Mouse (Mus musculus): ENCODE results near the gene Ptpn14.
"Not testable (repeated sequence)": the region's sequence is repeated elsewhere in the genome, so short reads cannot be mapped to it uniquely, and the experiment has no call there.

The Ptpn14 gene

DNA sequence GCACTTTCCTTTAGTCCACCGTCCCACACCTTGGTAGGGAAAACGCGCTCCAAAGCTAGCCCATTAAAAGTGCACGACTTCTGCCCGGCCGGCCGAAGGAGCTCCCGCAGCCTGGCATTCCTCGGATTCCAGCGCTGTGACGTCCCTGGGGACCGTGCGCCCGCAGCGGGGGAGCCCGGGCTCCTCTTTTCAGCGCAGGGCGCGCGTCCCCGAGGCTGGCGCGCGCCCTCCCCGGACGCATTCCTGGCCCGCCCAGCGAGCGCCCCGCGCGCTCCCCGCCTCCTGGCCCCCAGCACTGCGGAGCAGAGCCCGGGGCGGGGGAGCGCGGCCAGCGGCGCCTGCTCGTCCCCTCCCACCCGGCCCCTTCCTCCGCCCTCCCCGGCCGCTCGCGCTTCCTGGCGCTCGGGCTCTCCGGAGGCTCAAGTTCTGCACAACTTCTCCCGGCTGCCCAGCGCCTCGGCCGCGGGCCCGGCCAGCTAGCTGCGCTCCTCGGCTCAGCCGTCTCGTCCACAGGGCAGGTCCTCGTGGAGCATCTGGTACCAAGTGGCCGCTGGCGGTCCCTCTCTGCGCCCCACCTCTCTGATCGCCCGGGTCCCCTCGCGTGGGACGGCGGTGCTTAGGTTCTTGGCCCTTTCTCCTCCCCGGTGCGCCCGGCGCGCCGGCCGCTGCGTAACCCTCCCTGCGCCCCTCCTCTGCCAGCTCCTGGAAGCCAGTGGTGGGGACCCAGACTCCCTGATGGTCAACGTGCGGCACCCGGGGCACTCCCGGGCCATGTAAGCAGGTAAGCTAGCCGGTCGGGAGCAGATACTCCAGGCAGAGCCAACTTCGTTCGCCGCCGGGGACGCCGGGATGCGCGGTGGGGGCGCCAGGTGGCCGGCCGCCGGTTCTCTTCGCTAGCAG is at the start of gene Ptpn14:
Ptpn14 (plus strand) TSS at position 385 of the 900 bp plus-strand sequence.
- no peak for DNase-seq (ENCODE audit: low spot score in 2 of 2)

DNA sequence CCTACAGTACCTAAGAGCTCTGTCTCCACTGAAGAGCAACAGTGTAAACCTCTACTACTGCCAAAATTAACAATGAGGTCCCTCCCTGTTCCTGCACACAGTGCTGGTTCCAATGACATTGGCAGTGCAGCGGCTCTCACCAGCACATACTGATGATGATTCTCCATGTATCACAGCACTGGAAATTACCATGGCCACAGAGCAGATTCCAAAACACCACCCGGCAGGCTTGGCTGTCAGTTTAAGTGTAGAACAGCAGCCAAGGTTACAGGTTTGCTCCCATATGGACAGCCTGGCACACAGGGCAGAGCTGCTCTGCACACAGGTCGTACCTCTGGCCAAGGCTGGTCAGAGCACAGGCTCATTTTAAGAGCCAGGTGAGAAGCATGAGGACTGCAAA is 48.5 kb upstream of the Ptpn14 start:
- no peak for DNase-seq (ENCODE audit: low spot score in 2 of 2)

DNA sequence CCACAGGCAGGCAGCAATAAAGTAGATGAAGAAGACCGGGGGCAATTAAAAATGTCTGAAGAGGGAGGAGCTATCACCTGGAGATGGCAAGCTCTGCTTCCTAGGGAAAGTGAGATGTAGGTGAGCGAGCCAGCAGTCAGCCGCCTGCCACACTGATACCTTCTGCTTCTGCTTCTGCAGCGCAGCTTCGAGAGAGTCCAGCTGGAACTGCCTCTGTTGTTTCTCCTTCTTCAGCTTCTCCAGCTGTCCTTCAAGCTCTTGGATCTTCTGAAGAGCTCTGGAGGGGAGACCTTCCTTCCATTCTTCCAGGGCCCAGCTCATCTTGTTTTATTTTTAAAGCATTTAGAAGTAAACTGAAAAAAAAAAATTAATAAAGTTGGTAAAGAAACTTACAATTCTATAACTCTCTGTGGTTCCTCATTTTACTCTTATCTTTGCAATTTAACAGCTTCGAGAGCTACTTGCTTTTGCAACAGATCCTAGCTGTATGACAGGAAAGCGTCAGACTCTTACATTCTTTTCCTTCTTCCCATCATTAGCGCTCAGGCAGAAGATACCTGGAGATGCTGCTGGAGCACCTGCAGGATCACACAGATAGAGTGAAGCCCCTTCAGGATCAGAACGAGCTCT is 43.2 kb upstream of the Ptpn14 start:
- no peak for DNase-seq (ENCODE audit: low spot score in 2 of 2)

DNA sequence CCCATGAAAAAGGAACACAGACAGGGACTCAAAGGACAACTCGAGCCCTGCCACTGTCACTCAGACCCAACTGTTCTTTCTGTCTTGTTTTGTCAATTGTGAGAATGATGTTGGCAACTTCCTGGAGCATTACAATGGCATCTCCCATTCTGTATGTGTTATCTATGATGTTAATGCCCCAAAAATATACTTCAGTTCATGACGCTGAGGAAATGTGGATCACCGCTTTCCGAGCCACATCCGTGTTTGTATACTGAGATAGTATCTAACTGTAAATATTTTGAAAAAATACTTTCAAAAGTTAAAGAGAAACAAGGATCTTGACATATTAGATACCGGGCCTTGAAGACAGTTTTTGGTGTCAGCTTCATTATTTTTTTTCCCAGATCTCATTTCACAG is 42.0 kb upstream of the Ptpn14 start:
- no peak for DNase-seq (ENCODE audit: low spot score in 2 of 2)

DNA sequence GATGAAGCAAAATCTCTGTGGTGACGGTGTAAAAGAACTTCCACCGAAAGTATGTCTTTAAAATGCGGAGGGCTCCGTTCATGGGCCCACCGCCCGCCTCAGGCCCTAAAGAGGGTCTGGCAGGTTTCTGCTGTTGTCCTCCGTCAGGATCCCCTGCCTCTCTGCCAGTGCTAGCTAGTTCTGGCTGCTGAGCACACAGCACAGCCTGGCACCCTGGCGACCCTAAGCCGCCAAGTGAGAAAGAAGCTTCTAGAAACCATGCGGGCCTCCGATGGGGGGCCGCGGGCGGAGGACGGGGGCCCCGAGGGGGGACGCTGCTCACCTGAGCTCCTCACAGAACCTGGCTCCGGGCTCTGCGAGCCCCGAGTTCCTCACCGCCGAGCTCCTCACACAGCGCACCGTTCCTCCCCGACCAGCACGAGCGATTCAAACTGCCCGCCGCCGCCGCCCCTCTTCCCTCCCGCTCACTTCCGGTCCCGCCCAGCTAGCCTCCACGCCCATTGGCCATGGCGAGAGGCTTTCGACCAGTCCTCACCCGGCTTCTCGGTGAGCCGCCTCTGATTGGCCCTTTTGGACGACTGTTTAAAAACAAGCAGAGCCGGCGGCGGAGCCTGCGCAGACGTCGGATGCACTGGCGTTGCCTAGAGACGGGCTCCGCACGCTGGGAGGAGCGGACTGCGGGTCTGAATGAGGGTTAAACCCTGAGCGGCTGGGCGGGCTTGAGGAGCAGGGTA is 40.2 kb upstream of the Ptpn14 start, which contains the start of gene Cenpf:
Cenpf (minus strand) TSS at position 433 of the 734 bp plus-strand sequence.
- DNase-seq (ENCODE audit: low spot score in 2 of 2), result peak; percentile 96 to 98

DNA sequence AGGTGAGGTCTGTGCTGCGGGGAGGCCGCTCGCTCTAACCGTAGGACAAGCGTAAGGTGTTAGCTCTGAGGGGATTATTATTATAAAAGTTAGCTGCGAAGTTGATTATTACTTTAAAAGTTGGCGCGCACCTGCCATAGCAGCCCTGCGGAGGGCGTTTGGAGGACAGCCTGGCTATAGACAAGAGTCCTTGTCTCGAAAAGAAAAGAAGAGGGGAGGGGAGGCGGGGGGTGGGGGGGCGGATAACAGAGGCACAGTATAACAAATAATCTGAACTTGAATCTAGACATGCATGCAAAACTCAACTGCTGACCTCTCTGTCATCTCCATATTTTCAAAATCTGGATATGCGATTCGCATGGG is 39.7 kb upstream of the Ptpn14 start:
- no peak for DNase-seq (ENCODE audit: low spot score in 2 of 2)

DNA sequence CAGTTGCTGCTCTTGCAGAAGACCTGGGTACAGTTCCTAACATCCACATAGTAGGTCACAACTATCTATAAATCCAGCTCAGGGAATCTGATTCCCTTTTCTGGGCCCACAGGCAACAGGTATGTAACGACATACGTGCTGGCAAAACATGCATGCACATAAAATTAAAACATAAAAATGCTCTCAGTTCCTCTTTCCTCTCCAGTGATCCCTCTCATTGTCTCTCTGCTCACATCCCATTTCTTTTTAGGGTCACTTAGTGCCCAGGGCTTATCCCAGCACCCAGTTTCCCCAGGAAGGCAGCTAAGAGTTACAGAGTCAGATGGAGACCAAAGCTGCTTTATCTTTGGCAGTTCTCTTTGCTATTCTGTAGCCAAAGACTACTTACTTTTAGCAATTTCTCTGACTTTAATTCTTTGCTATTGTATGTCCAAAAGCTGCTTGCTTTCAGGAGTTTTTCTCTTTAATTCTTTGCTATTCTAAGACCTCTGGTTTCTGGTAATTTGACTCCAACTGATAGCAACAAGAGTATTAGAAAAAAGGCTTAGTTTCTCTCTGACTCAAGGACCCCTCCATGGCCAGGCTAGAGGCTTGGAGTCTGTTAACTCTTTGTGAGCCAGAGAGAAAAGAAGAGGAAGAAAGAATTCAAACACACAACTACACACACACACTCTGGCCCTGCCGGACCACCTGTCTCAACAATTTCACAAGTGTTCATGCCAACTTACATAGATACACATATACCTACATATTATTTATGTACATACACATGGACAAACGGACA is 38.8 kb upstream of the Ptpn14 start:
- DNase-seq (ENCODE audit: low spot score in 2 of 2), result no peak

DNA sequence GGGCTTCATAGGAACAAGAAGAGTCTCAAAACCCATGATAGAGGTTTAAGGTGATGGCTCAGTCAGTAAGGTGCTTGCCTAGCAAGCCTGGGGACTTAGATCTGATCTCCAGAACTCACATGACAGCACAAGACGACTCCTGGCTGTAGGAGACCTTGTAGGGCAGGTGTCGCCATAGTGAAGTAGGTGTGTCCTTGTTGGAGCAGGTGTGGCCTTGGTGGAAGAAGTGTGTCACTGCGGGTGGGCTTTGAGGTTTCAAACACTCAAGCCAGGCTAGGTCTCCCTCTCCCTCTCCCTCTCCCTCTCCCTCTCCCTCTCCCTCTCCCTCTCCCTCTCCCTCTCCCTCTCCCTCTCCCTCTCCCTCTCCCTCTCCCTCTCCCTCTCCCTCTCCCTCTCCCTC is 35.6 kb upstream of the Ptpn14 start:
- not testable (repeated sequence) for DNase-seq (ENCODE audit: low spot score in 2 of 2)

DNA sequence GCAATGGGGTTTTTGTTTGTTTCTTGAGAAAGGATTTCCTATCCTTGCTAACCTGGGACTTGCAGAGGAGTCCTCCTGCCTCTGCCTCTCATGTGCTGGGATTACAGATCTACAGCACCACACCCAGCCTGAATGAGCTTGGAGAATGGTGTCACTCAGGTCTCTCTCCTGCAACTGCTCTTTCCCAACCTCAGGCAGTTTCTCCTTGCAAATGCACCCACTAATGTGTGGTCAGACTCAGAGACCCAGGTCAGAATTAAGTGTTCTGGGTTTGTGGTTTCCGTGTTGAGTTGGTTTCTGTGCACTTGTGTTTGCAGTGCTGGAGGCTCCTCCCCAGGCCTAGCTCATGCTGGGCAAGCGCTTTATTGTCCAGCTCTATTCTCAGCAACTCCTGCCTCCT is 33.7 kb upstream of the Ptpn14 start:
- DNase-seq (ENCODE audit: low spot score in 2 of 2), result no peak

DNA sequence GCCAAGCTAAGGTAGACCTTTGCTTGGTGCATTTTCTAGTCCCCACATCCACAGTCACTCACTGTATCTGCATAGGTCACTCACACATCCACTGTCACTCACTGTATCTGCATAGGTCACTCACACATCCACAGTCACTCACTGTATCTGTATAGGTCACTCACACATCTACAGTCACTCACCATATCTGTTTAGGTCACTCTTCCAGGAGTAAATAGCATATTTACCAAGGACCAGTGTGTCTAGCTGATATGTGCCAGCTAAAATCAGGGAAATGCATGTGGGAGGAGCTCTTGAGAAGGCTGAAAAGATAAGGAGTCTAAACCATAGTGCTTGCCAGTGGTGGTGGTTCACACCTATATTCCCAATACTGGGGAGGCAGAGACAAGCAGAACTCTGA is 32.7 kb upstream of the Ptpn14 start:
- DNase-seq (ENCODE audit: low spot score in 2 of 2), result no peak

DNA sequence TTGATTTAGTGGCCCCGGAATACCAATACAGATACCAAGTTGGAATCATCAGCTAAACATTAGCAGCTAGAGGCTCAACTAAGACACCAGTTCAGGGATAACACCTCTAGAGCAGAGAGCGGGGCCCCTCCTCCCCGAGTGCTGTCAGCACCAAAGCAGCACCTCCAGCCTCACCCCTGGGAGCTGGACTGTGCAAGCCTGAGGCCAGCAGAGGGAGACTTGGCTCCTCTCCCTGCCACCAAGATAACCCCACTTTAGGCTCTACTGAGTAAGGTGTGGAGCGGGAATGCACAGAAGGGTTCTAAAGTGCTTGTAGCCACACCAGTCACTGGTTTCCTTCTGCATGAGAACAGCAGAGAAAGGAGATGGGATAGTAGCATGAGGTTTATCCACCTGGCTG is 29.7 kb upstream of the Ptpn14 start:
- DNase-seq (ENCODE audit: low spot score in 2 of 2), result no peak

DNA sequence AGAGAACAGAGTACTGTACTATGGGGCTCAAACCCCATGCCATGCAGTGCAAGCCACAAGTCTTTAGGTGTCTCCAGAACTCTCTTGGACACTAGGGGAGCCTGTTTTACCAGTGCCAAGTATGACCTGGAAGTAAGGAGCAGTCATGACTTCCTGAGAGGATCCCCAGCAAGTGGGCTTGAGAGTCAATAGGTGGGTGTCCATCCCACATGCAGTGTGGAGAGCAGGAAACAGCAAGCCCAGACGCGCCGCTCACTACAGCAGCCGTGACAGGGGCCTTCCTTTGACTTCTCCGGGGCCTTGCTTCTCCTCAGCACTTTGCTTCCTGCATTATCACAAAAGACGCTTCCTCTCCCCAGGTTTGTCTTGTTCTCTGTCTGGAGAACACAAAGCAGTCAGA is 27.9 kb upstream of the Ptpn14 start:
- DNase-seq (ENCODE audit: low spot score in 2 of 2), result no peak

DNA sequence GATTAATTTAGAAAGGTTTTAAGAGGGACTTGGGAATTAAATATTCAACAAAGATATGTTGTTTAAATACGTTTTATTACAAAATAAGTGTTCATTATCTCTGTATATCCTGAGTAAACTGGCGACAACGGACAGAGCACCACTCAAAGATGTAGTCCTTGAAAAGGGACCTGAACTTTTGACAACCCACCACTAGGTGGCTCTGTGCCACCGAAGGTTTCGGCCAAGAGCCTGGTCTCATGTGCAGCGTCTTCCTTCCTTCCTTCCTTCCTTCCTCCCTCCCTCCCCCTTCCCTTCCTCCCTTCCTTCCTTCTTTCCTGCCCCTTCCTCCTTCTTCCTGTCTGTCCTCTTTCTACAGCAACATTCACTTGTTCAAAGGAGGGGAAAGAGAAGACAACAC is 27.1 kb upstream of the Ptpn14 start:
- DNase-seq (ENCODE audit: low spot score in 2 of 2), result peak; percentile 30 to 38

DNA sequence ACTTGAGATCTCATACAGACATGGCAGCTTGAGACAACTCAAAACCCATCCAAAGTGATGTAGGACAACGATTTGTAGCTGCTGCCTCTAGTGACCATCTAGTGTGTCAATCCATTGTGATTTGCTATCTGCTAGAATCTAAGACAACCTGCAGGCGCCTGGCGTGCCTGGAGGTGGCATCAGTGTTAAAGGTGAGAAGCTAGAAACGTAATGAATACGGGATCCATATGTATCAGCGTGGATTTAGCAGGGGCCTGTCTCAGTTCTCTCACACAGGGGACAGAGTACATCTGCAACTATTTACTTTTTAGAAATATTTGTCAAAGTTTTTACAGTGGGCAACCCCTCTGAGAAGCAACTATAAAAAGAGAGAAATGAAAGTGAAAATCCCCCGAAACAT is 24.9 kb upstream of the Ptpn14 start:
- no peak for DNase-seq (ENCODE audit: low spot score in 2 of 2)

DNA sequence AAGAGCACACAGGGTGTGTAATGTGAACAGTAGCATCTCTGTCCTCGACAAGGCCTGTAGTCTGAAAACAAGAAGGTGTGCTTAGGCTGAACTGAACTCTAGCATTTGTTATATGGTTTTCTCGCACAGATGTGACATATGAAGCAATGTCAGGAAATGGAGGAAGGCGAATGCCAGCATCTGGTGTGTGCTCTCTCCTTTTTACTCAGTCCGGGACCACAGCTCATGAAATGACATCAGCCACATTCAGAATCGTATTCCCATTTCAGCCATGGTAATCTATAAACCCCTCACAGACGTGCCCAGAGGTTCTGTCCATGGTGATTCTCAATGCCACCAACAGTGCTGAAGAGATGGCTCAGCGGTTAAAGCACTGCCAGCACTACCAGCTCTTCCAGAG is 24.5 kb upstream of the Ptpn14 start:
- no peak for DNase-seq (ENCODE audit: low spot score in 2 of 2)

DNA sequence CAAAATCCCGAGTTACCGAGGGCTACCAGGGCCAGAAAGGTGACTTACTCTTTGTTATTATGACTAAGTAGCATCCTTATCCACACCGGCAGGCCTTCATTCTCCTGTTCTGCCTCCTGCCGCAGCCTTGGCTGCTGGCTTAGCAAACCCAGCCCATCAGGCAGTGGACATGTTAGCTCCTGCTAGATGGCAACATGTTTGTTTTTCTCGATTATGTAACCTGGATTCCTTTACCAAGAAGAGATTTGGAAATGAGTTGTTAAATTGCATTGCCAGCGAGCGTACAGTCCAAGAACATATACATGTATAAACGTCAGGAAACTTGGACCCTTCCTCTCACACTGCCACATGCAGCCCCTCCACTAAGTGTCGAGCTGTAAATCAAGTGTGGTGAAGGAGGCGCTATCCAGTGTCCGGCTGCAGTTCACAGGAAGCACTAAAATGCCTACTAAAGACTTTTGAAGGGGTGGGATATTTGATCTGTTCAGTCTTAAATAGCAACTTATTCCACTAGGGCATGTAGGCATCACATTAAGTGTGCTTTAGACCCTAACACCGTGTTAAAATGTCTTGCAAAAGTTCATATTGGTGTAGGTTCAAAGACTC is 21.9 kb upstream of the Ptpn14 start:
- DNase-seq (ENCODE audit: low spot score in 2 of 2), result no peak

DNA sequence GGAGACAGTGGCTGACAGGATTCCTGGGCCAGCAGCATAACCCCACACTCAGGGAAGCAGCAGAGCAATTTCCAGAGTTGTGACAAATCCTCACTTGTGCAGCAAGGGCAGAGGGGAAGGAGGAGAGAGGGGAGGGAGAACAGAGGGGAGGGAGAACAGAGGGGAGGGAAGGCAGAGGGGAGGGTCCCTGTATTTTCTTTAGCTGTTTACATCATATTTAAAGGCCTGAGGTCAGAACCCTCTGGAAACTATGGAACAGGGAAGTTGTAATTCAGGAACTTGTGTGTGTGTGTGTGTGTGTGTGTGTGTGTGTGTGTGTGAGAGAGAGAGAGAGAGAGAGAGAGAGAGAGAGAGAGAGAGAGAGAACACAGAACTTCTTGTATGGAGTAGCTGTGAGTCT is 21.1 kb upstream of the Ptpn14 start:
- no peak for DNase-seq (ENCODE audit: low spot score in 2 of 2)

DNA sequence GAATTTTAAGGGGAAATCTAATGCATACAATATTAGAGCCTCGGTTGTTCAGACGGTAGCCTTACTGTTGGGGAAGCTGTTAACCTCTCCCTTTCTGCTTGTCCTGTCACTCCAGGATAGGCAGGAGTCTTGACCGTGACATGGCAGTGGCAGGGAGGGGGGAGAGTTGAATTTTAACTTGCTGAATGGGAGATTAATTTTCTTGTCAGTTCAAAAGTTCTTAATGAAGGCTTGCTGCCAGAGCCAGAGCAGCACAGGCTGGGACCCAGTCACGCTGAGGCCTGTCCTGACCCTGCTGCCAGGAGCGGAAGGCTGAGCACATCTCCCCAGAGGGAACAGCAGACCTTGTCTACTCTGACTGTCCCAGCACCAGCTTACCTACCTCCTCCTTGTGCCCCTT is 20.6 kb upstream of the Ptpn14 start:
- no peak for DNase-seq (ENCODE audit: low spot score in 2 of 2)

DNA sequence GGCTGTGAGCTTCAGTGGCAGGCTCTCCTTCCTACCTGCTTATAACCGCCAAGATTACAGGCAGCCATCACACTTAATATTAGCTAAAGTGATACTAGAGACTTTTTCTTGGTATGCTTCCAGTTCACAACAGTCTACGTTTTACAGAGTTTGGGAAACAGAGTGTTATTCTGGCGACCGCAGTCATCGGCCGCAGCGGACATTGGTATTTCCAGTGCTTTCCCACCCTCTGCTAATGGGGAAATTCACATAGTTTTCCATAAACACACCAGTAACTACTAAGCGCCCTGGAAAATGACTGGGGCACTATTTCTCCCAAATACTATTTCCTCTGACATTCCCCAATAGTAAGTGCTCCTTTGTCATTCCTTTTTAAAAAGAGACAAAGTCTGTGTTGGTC is 19.1 kb upstream of the Ptpn14 start:
- DNase-seq (ENCODE audit: low spot score in 2 of 2), result no peak

DNA sequence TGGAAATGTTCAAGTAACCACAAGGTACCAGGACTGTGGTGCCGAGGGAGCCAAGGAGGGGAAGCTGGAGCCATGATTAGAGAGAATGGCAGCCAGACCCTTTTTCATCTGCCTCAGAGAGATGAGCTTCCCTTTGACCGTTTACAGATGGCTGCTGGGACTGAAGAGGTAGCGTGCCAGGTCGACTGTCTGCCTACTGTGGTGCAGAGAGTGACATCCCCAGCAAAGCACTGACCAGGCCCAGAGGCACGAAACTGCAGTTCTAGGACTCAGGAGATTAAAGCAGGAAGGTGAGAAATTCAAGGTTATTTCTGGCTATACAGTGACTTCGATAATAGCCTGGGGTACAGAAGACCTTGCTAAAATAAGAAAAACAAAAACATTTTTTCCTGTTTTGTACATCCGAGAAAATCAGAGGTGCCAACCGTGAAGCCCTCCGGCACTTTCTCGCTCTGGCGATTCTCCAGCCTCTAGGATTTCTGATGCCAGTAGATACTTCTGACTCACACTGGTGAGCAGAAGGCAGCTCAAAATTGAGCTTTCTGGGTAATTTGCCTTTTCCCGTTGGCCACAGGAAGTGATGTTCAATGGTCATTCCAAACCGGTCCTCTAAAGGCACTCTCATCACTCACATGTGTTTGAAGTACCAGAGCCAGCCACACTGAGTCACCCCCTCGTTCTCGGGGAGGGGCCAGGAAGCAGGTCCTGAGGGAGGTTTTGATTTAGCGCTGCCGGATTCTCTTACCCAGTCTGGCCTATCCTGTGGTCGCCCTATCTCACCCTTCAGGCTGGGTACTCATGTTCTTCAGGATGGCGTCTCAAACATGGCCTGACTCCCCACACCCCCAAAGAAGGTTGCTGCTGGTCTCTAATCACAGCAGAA is 11.9 kb upstream of the Ptpn14 start:
- no peak for DNase-seq (ENCODE audit: low spot score in 2 of 2)
